Mouse (Mus musculus): ENCODE data around the gene Fzd4. TPM values are rescaled to one million over a fixed set of nuclear protein-coding genes. Genes with fewer than 3 reads are reported as not detected.

The Fzd4 gene
- polyA plus RNA-seq (2015; fragmentation: Nextera tagmentation; extraction: Ambion mirVana): 2.2 and 2.5 TPM in 2 replicates

DNA sequence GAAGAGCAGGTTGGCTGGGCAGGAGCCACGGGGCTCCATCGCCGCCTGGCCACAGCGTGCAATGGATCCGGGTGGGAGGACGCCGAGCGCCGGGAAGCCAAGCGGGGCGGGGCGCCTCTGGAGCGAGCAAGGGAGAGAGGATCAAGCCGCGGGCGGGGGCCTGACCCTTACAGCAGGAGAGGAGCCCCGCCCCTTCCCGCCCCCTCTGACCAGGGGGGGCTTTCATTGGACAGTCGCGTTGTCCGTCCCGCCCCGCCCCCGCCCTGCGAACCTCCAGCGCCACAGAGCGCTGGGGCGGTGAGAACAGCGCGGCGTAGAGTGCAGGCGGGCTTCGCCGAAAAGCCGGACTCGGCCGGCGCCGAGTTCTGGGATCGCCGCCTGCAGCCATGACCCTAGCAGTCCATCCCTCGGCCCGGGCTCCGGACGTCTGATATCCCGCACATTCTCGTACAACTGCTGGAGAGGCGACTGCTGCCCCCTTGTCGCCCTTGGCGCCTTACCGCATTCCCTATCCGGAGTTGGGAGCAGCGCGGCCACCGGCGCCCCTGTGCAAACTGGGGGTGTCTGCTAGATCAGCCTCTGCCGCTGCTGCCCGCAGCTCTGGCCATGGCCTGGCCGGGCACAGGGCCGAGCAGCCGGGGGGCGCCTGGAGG, at the start of gene Fzd4, which contains the start of gene Tmem135:
Gene Fzd4 (plus strand): TSS at position 275 of the 653 bp plus-strand sequence.
Gene Tmem135 (minus strand): TSS at position 142 of the 653 bp plus-strand sequence.
- no peaks in the 10 kb centered on the region for H3K9me3 ChIP-seq
- H3K36me3 ChIP-seq: no peaks in the 10 kb centered on the region
- WGBS: under 1% methylated on average over 62 of the region's 62 CpGs
- peak within 1 kb of the TSS; percentile 99 for H3K4me2 ChIP-seq
- peaks cover 32% of the 10 kb centered on the region for H3K4me1 ChIP-seq (replicated peaks)
- peak; percentile 97 for ATAC-seq (ENCODE audit: low read depth)
- H3K9ac ChIP-seq: peak within 1 kb of the TSS; percentile 86
- H3K27me3 ChIP-seq: peaks cover 5% of the 10 kb centered on the region
- peak within 1 kb of the TSS; percentile 80 for H3K27ac ChIP-seq (replicated peaks)
- H3K4me3 ChIP-seq: peak within 1 kb of the TSS; percentile 74

DNA sequence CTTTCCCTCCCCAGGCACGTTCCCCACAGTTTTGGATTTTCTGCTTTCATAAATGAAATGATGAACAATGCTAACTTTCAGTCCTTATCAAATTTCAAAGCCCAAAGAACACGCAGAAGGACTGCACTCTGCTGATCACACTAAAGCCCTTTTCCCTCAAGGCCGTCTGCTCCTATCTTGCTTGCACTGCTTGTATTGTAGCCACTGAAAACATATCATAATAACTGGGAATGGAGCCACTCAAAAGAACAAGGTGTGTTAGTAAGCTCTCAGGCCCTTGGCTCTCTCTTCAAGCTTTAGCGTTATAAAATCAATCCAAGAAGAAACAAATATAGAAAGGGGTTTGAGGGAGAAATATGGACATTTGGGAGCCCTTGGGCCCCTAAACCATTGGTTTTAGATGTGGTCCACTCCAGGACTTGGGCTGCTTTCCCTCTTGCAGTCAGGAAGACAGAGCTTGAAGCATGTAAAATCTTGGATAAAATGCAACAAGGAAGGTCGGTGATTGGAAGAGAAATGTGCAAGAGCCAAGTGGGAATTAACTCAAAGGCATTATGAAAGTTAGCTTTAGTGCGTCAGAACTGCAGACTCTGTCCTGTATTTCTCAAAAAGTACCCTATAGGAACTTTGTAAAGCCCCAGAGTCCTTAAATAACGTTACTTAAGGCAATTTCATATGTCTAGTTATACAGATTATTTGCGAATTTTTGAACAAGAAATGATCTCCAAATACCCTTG, 48.5 kb upstream of the Fzd4 start:
- H3K4me3 ChIP-seq: no peak overlapping the region
- no peaks in the 10 kb centered on the region for H3K9me3 ChIP-seq
- ATAC-seq (ENCODE audit: low read depth): no peak
- no peak overlapping the region for H3K9ac ChIP-seq
- 77% methylated on average over 8 of the region's 8 CpGs for WGBS
- no peaks in the 10 kb centered on the region for H3K36me3 ChIP-seq
- no peak overlapping the region for H3K27ac ChIP-seq (replicated peaks)
- H3K27me3 ChIP-seq: no peaks in the 10 kb centered on the region
- H3K4me2 ChIP-seq: no peak overlapping the region
- H3K4me1 ChIP-seq (replicated peaks): no peaks in the 10 kb centered on the region

DNA sequence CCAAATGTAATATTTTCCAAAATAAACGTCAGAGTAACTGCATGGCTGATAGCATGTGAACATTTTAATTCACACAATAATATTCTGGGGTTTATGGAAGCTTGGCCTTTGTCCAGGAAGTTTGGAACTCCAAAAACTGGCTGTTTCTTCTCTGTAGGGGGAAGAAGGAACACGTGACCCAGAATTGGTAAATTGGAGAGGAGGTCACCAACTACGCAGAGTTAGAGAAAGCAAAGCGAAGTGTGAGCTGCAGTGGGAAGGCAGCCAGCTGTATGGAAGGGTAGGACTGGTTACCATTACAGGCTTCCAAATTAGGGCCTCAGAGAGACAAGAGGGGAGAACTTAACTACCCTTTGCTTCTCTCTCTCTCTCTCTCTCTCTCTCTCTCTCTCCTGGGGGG, 47.8 kb upstream of the Fzd4 start:
- H3K4me3 ChIP-seq: no peak overlapping the region
- H3K9me3 ChIP-seq: no peaks in the 10 kb centered on the region
- no peaks in the 10 kb centered on the region for H3K27me3 ChIP-seq
- no peak overlapping the region for H3K27ac ChIP-seq (replicated peaks)
- no peak overlapping the region for H3K9ac ChIP-seq
- no peak overlapping the region for H3K4me2 ChIP-seq
- H3K36me3 ChIP-seq: no peaks in the 10 kb centered on the region
- H3K4me1 ChIP-seq (replicated peaks): no peaks in the 10 kb centered on the region
- no peak for ATAC-seq (ENCODE audit: low read depth)
- 64% methylated on average over 4 of the region's 4 CpGs for WGBS

DNA sequence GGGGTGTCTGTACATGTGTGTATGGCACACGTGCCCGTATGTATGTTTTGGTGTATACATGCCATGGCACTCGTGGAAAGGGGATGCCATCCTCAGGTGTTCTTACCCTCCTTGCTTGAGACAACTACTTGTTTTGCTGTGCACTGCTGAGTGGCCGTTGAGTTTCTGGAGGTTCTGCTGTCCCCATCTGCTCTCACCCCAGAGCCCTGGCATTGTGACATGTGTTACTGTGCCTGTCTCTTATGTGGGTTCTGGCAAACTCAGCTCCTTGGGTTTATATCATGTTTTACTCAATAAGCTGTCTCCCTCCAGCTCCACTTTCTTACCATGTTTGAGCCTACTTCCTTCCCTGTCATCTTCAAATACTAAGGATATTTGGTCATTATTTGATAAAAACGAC, 40.2 kb upstream of the Fzd4 start:
- Histone ChIP-seq H3K4me2 (no peak overlapping the region), H3K4me3 (no peak overlapping the region), H3K27ac (replicated peaks) (no peak overlapping the region), H3K9me3 (no peaks in the 10 kb centered on the region), H3K9ac (no peak overlapping the region), H3K36me3 (no peaks in the 10 kb centered on the region), H3K27me3 (no peaks in the 10 kb centered on the region), H3K4me1 (replicated peaks) (peaks cover 6% of the 10 kb centered on the region; the same call in 1 of the 2 replicates)
- no peak for ATAC-seq (ENCODE audit: low read depth)
- 90% methylated on average over 5 of the region's 5 CpGs for WGBS

DNA sequence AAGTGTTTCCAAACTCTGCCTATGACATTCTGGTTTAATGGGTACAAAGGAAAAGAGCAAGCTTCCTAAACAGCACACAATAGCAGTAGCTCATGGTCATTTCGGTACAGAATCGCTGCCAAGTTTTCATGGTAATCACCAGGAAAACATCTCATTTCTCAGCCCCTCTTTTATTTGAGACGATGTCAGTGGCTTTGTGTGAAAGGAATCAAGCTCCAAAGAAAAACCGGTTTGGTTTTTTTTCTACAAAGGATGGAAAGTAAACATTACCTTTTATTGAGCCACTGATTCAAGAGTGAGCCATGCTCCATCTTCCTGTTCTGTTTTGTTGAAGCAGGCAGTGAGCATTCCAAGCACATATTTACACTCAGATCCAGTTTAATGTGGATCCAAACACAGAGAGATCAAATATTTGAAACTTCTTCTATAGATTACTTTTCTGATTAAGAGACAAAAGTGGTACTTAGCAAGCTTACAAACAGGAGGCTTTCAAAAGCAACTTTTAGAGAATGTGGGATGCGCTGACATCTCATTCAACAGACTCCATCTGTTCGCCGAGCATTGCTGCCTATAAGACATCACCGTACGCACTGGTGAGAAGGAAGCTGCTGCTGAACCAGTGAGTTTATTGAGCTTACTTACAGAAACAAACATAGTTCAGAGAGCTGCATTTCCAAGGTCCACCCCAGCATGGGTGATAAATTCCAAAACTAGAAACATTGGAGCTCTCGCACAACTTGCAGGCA, 38.8 kb upstream of the Fzd4 start:
- H3K27ac ChIP-seq (replicated peaks): no peak overlapping the region
- peaks cover 6% of the 10 kb centered on the region; the same call in 1 of the 2 replicates for H3K4me1 ChIP-seq (replicated peaks)
- no peak overlapping the region for H3K4me3 ChIP-seq
- no peaks in the 10 kb centered on the region for H3K9me3 ChIP-seq
- no peaks in the 10 kb centered on the region for H3K27me3 ChIP-seq
- no peak overlapping the region; the same call in 1 of the 2 replicates for H3K4me2 ChIP-seq
- WGBS: 55% methylated on average over 10 of the region's 10 CpGs
- H3K36me3 ChIP-seq: no peaks in the 10 kb centered on the region
- ATAC-seq (ENCODE audit: low read depth): no peak
- no peak overlapping the region for H3K9ac ChIP-seq

DNA sequence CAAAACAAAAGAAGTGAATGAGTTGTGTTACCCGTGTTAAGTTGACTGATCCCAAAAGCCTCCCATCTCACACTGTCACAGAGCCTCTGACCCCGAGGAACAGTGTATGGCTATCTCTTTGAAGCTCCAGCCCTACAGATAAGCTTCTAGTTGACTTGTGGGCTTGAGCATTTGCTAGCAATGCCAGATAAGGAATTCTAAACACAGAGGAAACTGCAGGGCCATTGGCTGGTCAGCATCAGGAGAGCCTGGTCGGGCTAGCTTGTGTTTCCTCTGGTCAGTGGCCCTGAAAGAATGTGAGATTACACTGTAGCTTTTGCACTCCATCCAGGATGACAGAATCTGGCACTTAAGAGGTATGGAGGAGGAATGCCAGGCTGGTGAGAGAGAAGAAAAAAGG, 36.5 kb upstream of the Fzd4 start:
- Histone ChIP-seq H3K27ac (replicated peaks) (no peak overlapping the region), H3K9ac (no peak overlapping the region), H3K9me3 (no peaks in the 10 kb centered on the region), H3K27me3 (no peaks in the 10 kb centered on the region), H3K36me3 (no peaks in the 10 kb centered on the region), H3K4me2 (no peak overlapping the region), H3K4me3 (no peak overlapping the region), H3K4me1 (replicated peaks) (peaks cover 6% of the 10 kb centered on the region; the same call in 1 of the 2 replicates)
- no peak for ATAC-seq (ENCODE audit: low read depth)
- 52% methylated on average over 3 of the region's 3 CpGs for WGBS

DNA sequence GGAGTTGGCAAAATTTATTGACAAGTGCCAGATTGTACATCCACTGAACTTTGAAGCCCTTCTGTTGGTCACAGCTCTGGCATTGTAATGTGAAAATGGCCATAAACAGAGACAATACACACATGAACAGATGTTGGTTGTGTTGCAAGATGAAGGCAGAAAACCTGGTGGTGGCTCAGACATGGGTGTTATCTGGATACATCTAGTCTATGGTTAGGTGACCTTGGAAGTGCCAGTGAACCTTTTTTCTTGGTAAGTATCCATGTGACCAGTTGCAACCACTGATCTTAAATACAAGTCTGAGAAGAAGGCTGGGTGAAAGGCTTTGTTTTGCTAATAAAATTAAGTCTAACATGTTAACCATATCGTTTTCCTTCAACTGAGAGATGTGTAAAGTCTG, 34.1 kb upstream of the Fzd4 start:
- Histone ChIP-seq H3K27me3 (no peaks in the 10 kb centered on the region), H3K9ac (no peak overlapping the region), H3K4me1 (replicated peaks) (peaks cover 6% of the 10 kb centered on the region; the same call in 1 of the 2 replicates), H3K36me3 (no peaks in the 10 kb centered on the region), H3K27ac (replicated peaks) (no peak overlapping the region), H3K9me3 (no peaks in the 10 kb centered on the region), H3K4me2 (no peak overlapping the region), H3K4me3 (no peak overlapping the region)
- WGBS: 87% methylated on average over 1 of the region's 1 CpGs
- ATAC-seq (ENCODE audit: low read depth): no peak

DNA sequence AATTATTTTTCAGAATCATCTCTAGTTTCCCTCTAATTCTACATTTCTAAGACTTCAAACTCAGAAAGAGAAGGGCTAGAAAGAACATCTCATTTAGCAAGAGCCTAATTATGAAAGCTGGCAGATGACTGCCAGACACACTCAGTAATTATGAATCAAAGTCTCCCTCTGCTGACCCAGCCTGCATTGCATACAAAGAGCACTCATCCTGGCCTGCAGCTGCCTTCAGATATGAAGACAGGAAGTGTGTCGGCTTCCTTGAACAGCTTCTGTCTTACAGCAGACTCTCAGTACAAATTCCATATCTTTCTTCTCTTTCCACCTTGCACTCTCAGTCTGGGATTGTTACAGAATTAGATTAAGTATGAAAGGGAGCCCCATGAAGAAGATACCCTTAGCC, 33.2 kb upstream of the Fzd4 start:
- WGBS: 67% methylated on average over 1 of the region's 1 CpGs
- no peaks in the 10 kb centered on the region for H3K4me1 ChIP-seq (replicated peaks)
- no peak overlapping the region for H3K9ac ChIP-seq
- H3K36me3 ChIP-seq: no peaks in the 10 kb centered on the region
- H3K4me3 ChIP-seq: no peak overlapping the region
- H3K27me3 ChIP-seq: no peaks in the 10 kb centered on the region
- no peak overlapping the region for H3K27ac ChIP-seq (replicated peaks)
- no peaks in the 10 kb centered on the region for H3K9me3 ChIP-seq
- no peak overlapping the region for H3K4me2 ChIP-seq
- no peak for ATAC-seq (ENCODE audit: low read depth)

DNA sequence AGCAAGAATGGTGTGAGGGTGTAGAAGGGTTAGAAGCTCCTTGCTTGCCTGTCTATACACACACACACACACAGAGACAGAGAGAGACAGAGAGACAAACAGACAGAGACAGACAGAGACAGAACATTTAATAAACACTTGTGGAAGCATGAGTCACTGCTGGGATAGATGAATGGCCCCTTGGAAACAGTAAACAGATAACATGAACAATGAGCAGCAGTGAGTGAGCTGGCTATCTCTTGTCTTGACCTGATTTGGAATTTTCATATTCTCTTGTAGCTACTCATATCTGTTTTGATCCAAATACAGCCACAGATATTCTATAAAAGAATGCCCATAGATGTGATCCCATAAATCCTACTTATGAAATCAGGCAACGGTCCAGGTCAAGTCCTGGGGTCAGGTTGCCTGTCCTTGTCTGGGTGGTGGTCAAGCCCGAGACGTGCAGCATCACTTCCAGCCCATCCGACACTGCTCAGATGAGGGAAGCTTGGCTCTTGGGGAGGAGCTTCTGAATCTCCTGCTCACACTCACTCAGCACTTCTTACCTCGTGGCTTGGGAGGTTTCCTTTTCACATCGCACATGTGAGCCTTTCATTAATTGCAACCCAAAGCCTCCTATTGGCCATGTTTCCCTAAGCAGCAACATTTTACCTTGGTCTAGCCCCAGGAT, 32.4 kb upstream of the Fzd4 start:
- H3K27ac ChIP-seq (replicated peaks): no peak overlapping the region
- no peak overlapping the region for H3K4me3 ChIP-seq
- no peaks in the 10 kb centered on the region for H3K4me1 ChIP-seq (replicated peaks)
- no peak for ATAC-seq (ENCODE audit: low read depth)
- no peaks in the 10 kb centered on the region for H3K27me3 ChIP-seq
- no peaks in the 10 kb centered on the region for H3K9me3 ChIP-seq
- WGBS: 72% methylated on average over 6 of the region's 6 CpGs
- H3K9ac ChIP-seq: no peak overlapping the region
- no peaks in the 10 kb centered on the region for H3K36me3 ChIP-seq
- no peak overlapping the region for H3K4me2 ChIP-seq

DNA sequence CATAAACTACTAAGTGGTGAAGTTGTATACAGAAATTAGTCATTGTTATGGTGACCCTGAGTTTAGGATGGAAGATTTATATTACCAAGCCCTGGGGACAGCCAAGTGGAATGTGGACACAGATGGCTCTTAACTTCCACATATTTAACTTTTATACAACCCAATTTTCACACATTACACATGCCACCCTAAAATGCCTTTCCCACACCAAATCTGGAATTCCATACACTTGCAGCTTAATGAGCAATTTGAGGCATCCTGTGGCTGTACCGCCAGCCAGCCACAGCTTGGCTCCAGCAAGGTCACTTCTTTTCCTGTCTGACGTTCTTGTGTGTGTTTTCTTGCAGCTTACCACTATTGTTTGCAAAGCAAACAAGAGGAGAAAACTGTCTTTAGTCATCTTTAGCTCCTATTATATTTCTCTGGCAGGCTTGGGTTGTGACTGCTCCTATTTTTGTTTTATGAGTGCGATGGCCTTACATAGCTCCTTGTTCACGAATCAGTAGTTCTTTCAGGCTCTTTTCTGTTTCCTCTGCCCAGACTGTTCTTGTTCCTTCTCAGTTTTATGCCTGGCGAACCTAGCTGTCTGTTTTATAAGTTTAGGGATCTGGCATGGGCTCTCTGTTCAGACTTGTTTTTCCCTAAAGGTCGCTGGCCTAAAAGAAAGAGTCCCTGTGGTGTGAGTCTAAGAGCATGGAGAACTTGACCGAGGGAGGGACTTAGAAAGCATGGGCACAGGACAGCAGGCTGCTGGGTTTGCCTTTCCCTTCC, 23.0 kb upstream of the Fzd4 start:
- Histone ChIP-seq H3K4me1 (replicated peaks) (peaks cover 4% of the 10 kb centered on the region; the same call in 1 of the 2 replicates), H3K9ac (no peak overlapping the region), H3K9me3 (no peaks in the 10 kb centered on the region), H3K4me3 (no peak overlapping the region), H3K36me3 (no peaks in the 10 kb centered on the region), H3K4me2 (no peak overlapping the region), H3K27ac (replicated peaks) (no peak overlapping the region), H3K27me3 (no peaks in the 10 kb centered on the region)
- ATAC-seq (ENCODE audit: low read depth): no peak
- 40% methylated on average over 7 of the region's 7 CpGs for WGBS

DNA sequence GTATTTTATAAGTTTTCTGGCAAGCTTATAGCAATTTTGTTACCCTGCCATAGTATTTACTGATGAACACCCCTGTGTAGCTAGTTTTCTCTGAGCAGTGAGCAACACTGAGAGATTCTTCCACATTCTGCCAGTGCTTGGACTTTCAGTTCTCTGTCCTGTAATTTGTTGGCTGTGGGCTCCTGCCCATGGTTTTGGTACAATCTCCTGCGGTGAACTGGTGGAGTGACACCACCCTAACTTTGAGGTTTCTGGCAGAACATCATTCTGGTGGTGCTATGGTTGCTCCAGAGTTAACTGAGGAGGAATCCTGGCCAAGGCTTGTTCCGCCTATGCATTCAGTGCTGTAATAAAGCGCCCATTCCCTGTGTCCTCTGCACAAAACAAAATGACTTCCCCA, 21.3 kb upstream of the Fzd4 start:
- no peak overlapping the region for H3K9ac ChIP-seq
- H3K9me3 ChIP-seq: no peaks in the 10 kb centered on the region
- H3K4me3 ChIP-seq: no peak overlapping the region
- no peaks in the 10 kb centered on the region for H3K27me3 ChIP-seq
- no peak for ATAC-seq (ENCODE audit: low read depth)
- no peak overlapping the region for H3K4me2 ChIP-seq
- 91% methylated on average over 3 of the region's 3 CpGs for WGBS
- H3K27ac ChIP-seq (replicated peaks): no peak overlapping the region
- peaks cover 4% of the 10 kb centered on the region; the same call in 1 of the 2 replicates for H3K4me1 ChIP-seq (replicated peaks)
- no peaks in the 10 kb centered on the region for H3K36me3 ChIP-seq
